Mouse (Mus musculus): ENCODE data around the gene Olfr435. TPM values are rescaled to one million over a fixed set of nuclear protein-coding genes. Genes with fewer than 3 reads are reported as not detected.
"Not testable (repeated sequence)": the region's sequence is repeated elsewhere in the genome, so short reads cannot be mapped to it uniquely, and the experiment has no call there.

The Olfr435 gene
- total RNA-seq (2022) = not detected

- no peak for DNase-seq (ENCODE audit: low spot score in 2 of 2)
Observed at GRCm38 (mm10) chr6:43196781-43197180, at the start of gene Olfr435. Gene Olfr435 (plus strand): TSS chr6:43197146.

- DNase-seq (ENCODE audit: low spot score in 2 of 2) = no peak
Observed at GRCm38 (mm10) chr6:43159502-43159901, 37.4 kb upstream of the Olfr435 start.

DNA sequence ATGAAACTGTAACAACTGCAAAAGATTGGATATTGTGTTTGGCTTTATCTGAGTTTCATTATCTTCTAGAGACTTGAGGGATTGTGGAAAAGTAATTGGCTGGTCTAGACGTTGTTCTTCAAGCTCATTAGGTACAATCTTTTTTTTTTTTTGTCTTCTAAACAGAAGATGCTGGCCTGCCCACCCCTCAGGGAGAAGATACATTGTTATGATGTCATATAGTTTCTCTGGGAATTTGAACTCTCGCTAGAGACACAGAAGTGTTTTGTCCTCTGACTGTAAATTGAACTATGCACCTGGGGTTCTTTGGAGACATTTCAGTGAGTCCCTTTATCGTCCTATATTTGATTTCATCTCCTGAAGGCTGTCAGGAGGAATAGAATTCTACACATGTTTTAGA lies 34.0 kb upstream of the Olfr435 start, which contains the start of gene Olfr437:
TSS of gene Olfr437 (plus strand) at position 301 of the 400 bp plus-strand sequence.
- DNase-seq (ENCODE audit: low spot score in 2 of 2) = no peak

- no peak for DNase-seq (ENCODE audit: low spot score in 2 of 2)
Observed at GRCm38 (mm10) chr6:43167246-43167645, 29.7 kb upstream of the Olfr435 start.

- DNase-seq (ENCODE audit: low spot score in 2 of 2) = no peak
Observed at GRCm38 (mm10) chr6:43171840-43172239, 25.1 kb upstream of the Olfr435 start, which contains the start of gene Olfr13. Gene Olfr13 (plus strand): TSS chr6:43172140.

DNA sequence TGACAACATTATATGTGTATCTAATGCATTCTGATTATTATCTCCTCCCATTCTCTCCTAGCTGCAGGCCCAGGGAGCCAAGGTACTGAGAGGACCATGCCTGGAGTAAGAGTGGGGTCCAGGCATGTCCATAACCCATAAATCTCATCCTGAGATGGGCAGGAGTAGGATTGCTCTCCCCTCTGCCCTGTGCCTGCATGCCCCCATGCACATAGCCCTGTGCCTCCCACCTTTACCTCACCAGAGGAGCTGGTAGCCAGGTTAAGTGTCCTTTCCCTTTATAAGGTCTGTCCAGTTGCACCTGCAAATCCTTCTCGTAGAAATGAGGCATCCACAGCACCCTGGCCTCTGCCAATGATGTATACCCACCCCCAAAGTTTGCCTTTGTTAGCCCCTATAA lies 18.8 kb upstream of the Olfr435 start:
- no peak for DNase-seq (ENCODE audit: low spot score in 2 of 2)

- no peak for DNase-seq (ENCODE audit: low spot score in 2 of 2)
Observed at GRCm38 (mm10) chr6:43178584-43179501, 18.1 kb upstream of the Olfr435 start.

- no peak for DNase-seq (ENCODE audit: low spot score in 2 of 2)
Observed at GRCm38 (mm10) chr6:43190986-43191385, 6.0 kb upstream of the Olfr435 start.

DNA sequence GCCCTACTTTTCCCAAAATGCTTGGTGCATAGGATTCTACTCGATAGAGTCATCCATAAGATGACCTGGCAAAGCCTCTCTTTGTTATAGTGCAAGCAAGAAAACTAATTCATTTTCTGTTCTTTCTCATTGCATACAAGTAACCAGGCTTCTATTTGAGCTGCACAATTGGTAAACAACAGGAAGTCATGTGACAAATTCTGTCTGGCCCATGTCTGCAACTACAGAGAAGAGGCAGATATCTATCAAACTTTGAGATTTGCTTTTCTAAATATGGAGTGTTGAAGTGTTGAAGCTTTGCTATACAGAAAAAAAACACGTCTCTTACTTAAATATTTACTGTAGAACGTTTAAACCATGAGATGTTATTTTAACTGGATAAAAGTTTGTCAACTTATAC lies 1.1 kb downstream of the Olfr435 start:
- no peak for DNase-seq (ENCODE audit: low spot score in 2 of 2)

DNA sequence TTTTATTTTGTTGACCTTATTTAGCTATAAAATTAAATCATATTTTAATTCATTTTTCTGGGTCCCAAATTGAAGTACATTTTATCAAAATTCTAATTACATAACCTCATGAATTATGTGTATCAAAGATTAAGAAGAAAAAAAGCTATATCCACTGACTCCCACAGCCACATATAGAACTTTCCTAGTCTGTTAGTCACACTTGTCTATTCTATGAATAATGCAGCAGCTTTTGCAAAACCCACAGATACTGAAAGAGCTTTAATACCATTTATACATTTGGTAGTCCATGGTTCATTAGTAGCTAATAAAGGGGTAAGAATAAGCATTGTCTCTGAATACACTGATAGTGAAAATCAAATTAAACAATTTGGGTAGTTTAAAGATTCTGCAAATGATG lies 5.8 kb downstream of the Olfr435 start:
- DNase-seq (ENCODE audit: low spot score in 2 of 2) = no peak

DNA sequence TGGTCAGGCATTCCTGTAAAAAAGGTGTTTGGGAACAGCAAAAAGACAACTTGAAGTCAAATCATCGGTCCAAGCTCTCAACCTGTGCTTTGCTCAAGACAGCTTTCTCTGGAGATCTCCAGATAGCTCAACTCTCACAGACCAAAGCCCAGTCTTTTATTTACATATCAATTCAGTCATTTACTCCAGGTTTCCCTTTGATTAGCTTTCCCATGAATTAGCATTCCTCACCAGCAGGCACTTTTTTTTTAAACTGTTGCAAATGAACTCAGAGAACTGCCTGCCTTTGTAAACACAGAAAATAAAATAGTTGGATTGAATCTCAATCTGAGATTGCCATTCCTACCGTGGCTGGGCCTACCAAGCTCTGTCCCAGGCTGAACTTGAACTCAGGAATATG lies 8.4 kb downstream of the Olfr435 start:
- no peak for DNase-seq (ENCODE audit: low spot score in 2 of 2)

DNA sequence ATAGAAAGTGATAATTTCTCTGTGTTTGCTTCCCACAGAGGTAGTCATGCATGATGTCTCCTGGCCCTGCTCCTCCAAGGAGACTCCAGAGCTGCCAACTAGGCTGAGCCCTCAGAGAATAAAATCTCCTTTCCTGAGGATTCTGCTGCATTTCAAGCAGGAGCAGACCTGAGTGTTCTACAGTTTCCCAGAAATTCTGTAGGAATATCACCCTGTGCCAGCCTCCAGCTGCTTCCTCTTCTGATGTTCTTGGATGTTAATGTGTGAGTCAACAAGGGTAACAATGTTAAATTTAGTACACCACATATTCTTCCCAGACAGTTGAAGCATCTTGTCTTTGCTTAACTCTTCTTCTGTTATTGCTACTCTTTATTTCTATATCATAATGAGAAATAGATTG lies 15.9 kb downstream of the Olfr435 start, which contains the start of gene Olfr434:
TSS of gene Olfr434 (plus strand) at position 149 of the 400 bp plus-strand sequence.
- not testable (repeated sequence) for DNase-seq (ENCODE audit: low spot score in 2 of 2)

GRCm38 (mm10) chr6:43231255-43231654 lies 34.3 kb downstream of the Olfr435 start, which contains the start of gene Olfr47:
Gene Olfr47 (plus strand): TSS chr6:43231529.
- not testable (repeated sequence) for DNase-seq (ENCODE audit: low spot score in 2 of 2)

DNA sequence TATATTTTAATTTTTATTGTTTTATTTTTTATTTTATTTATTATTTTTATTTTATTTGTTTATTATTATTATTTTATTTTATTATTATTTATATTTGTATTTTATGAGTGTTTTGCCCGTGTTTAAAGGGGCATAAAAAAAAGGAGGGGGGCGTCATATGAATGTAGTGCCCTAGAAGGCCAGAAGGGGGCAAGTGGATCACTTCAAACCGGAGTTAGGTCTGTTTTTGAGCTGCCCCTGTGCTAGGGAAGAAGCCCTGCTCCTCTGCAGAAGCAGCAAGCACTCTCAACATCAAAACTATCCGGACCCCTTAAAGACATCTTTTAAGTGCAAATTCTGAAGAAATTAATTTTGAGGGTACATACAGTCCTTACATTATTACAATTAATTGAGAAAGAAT lies 45.1 kb downstream of the Olfr435 start:
- DNase-seq (ENCODE audit: low spot score in 2 of 2) = no peak

GRCm38 (mm10) chr6:43247396-43247795 lies 50.5 kb downstream of the Olfr435 start:
- no peak for DNase-seq (ENCODE audit: low spot score in 2 of 2)

DNA sequence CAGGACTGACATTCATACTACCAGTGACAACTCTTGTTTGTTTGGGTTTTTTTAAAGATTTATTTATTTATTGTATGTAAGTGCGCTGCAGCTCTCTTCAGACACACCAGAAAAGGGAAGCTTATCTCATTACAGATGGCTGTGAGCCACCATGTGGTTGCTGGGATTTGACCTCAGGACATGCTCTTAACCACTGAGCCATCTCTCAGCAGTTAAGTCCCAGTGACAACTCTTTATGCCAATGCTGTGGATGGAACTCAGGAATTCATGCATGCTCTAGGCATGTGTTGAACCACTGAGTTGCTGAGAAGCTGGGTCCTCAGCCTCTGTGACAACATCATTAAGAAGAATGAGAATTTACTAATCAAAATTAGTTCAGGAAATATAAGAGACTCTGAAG lies 56.0 kb downstream of the Olfr435 start:
- no peak for DNase-seq (ENCODE audit: low spot score in 2 of 2)

Other genes with a start within 250 kb of the Olfr435 start
- not detected for gene Olfr444, start 248.1 kb upstream of the Olfr435 start, total RNA-seq (2022)
- not detected for gene Olfr441, start 90.8 kb upstream of the Olfr435 start, total RNA-seq (2022)
- gene Olfr237-ps1, start 50.6 kb upstream of the Olfr435 start, total RNA-seq (2022) = not detected
- gene Olfr437, start 33.9 kb upstream of the Olfr435 start, total RNA-seq (2022) = not detected
- gene Olfr13, start 25.0 kb upstream of the Olfr435 start, total RNA-seq (2022) = not detected
- gene Olfr434, start 15.9 kb downstream of the Olfr435 start, total RNA-seq (2022) = not detected
- gene Olfr47, start 34.4 kb downstream of the Olfr435 start, total RNA-seq (2022) = not detected
- 1 to 10 TPM; 1.9 to 3.4 (median 2.7) TPM for gene Arhgef5, start 68.4 kb downstream of the Olfr435 start, total RNA-seq (2022)
- not detected for gene Nobox, start 112.4 kb downstream of the Olfr435 start, total RNA-seq (2022)